Mouse (Mus musculus) right cerebral cortex, postnatal 10 days (tissue): Measurements from ENCODE around the gene Med12l.
A peak's percentile ranks its signal among the peaks of the same experiment; 100 is the strongest.

Source experiments
- DNase-seq, 2 experiments: peaks; one replicate each; pipeline ENCODE4 v3.0.0; 2021; ENCODE audit warnings: low spot score in 2 of 2

The Med12l gene

GRCm38 (mm10) chr3:59312610-59313009 is 307.0 kb downstream of the Med12l start:
- DNase-seq, result no peak

GRCm38 (mm10) chr3:59316077-59316476 is 310.5 kb downstream of the Med12l start:
- no peak for DNase-seq

GRCm38 (mm10) chr3:59321278-59321876 is 315.8 kb downstream of the Med12l start:
- DNase-seq, result peak; percentile 60 to 69

GRCm38 (mm10) chr3:59328526-59328925 is 322.9 kb downstream of the Med12l start:
- no peak for DNase-seq

- no peak for DNase-seq
Observed at GRCm38 (mm10) chr3:59341647-59342427, 336.2 kb downstream of the Med12l start.

GRCm38 (mm10) chr3:59343026-59343425 is 337.4 kb downstream of the Med12l start:
- DNase-seq, result no peak

- DNase-seq, result peak; percentile 69 to 74
Observed at GRCm38 (mm10) chr3:59344065-59344905, 338.7 kb downstream of the Med12l start, which contains the start of gene Igsf10. Gene Igsf10, minus strand, starts transcription at chr3:59344394.

GRCm38 (mm10) chr3:59351768-59352167 is 346.1 kb downstream of the Med12l start:
- no peak for DNase-seq

GRCm38 (mm10) chr3:59354156-59354555 is 348.5 kb downstream of the Med12l start:
- DNase-seq, result no peak

- DNase-seq, result no peak
Observed at GRCm38 (mm10) chr3:59360102-59360501, 354.5 kb downstream of the Med12l start.

- no peak for DNase-seq
Observed at GRCm38 (mm10) chr3:59361895-59362294, 356.3 kb downstream of the Med12l start.
